Mouse (Mus musculus): ENCODE results near the gene Slc25a11.

Slc25a11 gene

GRCm38 (mm10) chr11:70646691-70647650, at the start of gene Slc25a11, which contains the start of gene Rnf167:
Slc25a11 (minus strand) TSS chr11:70647479.
Rnf167 (plus strand) TSS chr11:70647235.
- DNase-seq: peak; percentile 100

GRCm38 (mm10) chr11:70693504-70693903, 46.2 kb upstream of the Slc25a11 start:
- no peak for DNase-seq

DNA sequence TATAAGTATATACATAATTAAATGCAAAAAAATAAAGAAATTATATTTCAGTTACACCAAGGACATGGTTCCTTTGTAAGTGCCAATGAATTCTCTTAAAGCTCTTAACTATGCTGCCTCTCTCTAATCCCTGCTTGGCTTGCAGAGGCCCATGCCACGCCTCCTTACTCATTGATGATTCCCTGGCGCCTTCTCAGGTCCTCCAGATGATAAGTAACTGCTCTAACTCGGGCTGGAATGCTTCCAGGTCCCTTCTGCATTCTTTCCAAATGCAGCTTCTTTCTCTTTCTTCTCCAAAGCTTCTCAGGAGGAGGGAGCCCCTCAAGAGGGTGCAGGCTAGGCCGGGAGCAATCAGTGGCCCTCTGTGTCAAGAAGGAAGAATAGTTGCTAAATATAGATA, 42.3 kb upstream of the Slc25a11 start:
- no peak for DNase-seq

GRCm38 (mm10) chr11:70688372-70688771, 41.1 kb upstream of the Slc25a11 start:
- DNase-seq: no peak

GRCm38 (mm10) chr11:70687601-70688199, 40.4 kb upstream of the Slc25a11 start, which contains the start of gene Camta2:
Camta2 (minus strand) TSS chr11:70688105.
- peak; percentile 99 for DNase-seq

- peak; percentile 98 for DNase-seq
Measured at GRCm38 (mm10) chr11:70686901-70687566, 39.8 kb upstream of the Slc25a11 start.

DNA sequence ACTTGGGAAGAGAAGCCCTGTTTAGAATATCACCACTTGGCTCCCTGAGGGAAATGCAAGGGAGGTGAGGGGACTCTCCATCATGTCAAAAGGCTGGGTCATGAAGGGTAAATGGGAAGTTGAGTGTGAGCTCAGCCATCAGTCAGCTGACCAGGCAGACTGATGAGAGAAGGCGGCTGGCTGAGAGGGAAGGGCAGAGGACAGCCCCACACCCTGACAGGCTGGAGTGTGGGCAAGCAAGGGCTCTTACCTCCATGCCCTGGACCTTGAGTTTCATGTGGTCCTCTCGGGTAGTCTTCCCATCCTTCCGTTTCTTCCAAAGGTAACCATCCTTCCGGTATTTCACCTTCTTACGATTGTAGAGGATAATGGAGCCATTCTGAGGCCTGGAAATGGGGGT, 36.4 kb upstream of the Slc25a11 start:
- DNase-seq: peak; percentile 96

- no peak for DNase-seq
Measured at GRCm38 (mm10) chr11:70681897-70682581, 34.8 kb upstream of the Slc25a11 start.

DNA sequence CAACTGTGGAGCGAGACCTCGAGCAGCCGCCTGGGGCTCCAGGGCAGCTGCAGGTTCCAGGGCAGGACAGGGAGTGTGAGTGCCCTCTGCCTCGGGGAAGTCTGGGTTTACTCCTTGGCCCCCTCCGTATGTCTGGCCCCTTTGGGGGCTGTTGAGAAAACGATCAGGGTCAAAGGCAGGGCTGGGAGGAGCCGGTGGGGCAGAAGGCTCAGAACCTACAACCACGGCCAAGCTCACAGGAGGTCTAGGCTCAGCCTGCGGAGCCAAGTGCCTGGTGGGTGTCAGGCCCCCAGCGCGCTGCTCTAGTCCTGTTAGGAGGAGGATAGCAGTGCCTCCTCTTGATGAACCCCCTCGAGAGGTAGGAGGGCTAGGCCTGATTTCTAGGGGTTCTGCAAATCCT, 33.9 kb upstream of the Slc25a11 start:
- DNase-seq: peak; percentile 92

GRCm38 (mm10) chr11:70679894-70680293, 32.6 kb upstream of the Slc25a11 start:
- peak; percentile 97 for DNase-seq

DNA sequence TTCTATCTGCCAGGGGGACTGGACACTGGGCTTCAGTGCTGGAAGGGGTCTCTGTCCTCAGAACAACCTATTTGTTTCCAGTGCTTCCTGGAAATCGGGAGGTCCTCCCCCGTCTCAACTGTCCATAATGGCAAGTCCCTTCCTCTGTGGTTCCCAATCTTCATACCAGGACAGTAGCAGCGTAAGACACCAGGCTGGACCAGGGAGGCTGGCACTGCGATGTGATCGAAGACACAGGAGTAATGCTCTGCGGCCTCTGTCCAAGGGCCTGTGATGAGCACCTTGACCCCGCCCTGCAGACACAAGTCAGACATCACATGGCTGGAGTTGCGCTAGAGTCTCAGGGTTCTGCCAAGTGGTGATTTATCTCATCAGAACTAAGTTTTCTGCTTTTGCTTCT, 32.1 kb upstream of the Slc25a11 start:
- DNase-seq: peak; percentile 90

DNA sequence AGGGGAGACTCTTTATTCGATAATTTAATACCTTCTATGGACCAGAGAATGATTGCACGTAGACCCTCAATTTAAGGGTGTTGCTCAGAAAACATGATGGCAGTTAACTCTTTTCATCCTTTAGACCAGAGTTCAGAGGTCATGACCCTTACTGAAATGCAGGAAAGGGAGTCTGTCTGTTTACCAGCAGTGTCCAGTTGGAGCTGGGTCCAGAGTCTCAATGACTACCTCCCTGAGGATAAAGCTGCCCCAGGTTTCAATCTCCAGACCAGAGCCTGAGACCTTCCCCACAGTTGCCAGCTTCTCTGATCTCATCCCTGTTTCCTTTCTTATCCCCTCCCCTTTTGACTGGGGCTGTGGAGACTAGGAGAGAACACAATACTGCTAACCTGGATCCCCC, 31.3 kb upstream of the Slc25a11 start:
- no peak for DNase-seq

- DNase-seq: no peak
Measured at GRCm38 (mm10) chr11:70678092-70678491, 30.8 kb upstream of the Slc25a11 start.

- peak; percentile 94 for DNase-seq
Measured at GRCm38 (mm10) chr11:70674501-70674900, 27.2 kb upstream of the Slc25a11 start.

DNA sequence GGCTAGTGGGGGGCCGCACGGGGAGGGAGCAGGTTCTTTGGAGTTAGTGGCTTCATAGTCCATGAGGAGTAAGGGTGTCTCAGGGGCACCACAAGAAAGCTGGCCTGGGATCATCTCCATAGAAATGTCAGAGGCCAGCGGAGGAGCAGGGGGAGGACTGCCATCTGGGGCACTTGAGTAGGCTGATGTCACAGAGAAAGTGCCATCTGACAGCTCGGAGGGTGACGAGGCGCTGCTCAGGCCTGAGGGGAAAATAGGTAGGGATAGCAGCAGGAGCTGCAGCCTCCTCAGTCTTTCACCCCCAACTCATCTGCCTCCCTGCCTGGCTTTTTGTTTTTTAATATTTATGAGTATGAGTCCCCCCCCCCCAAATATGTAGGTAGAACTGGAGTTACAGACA, 26.7 kb upstream of the Slc25a11 start:
- DNase-seq: peak; percentile 86

DNA sequence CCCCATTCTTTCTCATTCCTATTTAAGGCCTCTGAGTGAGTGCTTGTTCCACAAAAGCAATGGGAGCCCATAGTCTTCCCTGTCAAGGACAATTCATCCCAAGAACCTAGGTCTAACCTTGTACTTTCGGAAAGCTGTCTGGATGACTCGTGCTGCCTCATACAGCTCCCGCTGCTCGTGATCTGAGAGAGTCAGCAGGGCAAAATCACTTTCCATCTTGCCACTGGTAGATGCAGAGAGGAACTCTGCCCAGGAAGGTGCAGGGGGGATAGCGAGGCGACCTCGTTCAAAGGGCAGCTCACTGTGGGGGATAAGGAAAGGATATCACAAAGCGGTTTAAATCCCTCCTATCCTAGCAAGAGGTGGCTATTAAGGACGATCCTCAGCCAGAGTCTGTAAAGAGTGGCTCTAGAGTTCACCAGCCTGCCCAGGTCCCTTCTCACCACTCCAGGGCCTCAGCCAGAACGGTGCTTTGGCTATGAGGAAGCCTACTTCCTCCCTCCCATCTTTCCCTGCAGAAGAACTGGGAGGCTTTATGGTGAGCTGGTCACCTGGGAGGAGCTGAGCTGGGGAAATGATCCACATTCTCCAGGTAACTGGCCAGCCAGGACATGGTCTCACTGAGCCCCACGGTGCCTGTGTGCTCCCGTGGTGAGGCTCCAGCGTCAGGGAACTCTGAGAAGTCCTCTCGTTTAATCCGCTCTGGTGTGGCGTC, 24.2 kb upstream of the Slc25a11 start:
- peak; percentile 90 for DNase-seq

GRCm38 (mm10) chr11:70670483-70670882, 23.2 kb upstream of the Slc25a11 start:
- DNase-seq: no peak

GRCm38 (mm10) chr11:70669582-70670345, 22.5 kb upstream of the Slc25a11 start:
- DNase-seq: peak; percentile 98

- peak; percentile 100 for DNase-seq
Measured at GRCm38 (mm10) chr11:70668771-70669505, 21.7 kb upstream of the Slc25a11 start, which contains the start of gene Spag7. Spag7 (minus strand) TSS chr11:70669416.

DNA sequence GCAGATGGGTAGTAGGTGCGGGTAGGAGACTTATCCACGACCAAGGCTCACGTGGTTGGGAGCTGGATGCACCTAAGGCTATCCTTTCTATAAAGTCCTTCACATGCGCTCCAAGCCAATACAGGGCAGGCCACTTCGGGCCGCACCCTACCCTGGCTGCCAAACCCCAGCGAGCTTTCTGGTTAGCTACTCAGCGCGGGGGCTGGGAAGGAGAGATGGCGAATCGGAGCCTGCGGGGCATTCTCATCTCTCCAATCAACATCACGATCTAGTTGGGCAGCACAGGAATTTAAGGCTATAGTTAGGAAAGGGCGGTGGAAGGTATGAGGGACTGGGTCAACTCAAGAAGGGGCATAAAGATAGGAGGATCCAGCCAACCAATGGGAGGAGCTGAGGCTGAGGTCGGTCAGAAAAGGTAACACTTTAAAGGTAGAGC, 21.1 kb upstream of the Slc25a11 start:
- no peak for DNase-seq
